Mouse (Mus musculus) embryonic facial prominence, embryonic 10.5 days (tissue): Measurements from ENCODE around the gene Ankrd34a. TPM values are rescaled to one million over a fixed set of nuclear protein-coding genes. Genes with fewer than 3 reads are reported as not detected.

Source experiments
- DNase-seq: peaks from one replicate; pipeline ENCODE4 v3.0.0-alpha.2; 2017; ENCODE audit warnings: low spot score
- H3K27ac ChIP-seq: fragments of 300-500 bp; sonication (generic); replicated peaks from 2 replicates; pipeline ENCODE4 v1.5.1; 2016; ENCODE audit warnings: mild to moderate bottlenecking
- H3K27me3 ChIP-seq: fragments of 300-500 bp; sonication (generic); replicated peaks from 2 replicates; pipeline ENCODE4 v1.6.1; 2016; ENCODE audit warnings: low read depth, mild to moderate bottlenecking; ENCODE audit not compliant: poor library complexity, severe bottlenecking
- H3K36me3 ChIP-seq: fragments of 300-500 bp; sonication (generic); replicated peaks from 2 replicates; pipeline ENCODE4 v1.6.1; 2016; ENCODE audit warnings: mild to moderate bottlenecking, moderate library complexity
- H3K4me1 ChIP-seq: fragments of 300-500 bp; sonication (generic); 2 replicates; pipeline ENCODE4 v1.6.1; 2016
- H3K4me3 ChIP-seq: fragments of 300-500 bp; sonication (generic); 2 replicates; pipeline ENCODE4 v1.5.1; 2016; ENCODE audit warnings: mild to moderate bottlenecking, moderate library complexity
- H3K9me3 ChIP-seq: fragments of 300-500 bp; sonication (generic); 2 replicates; pipeline ENCODE4 v1.6.1; 2016; ENCODE audit warnings: mild to moderate bottlenecking
- WGBS: fragments of 180-500 bp; shearing (Covaris S2); methylation state at CpG from one replicate; pipeline ENCODE4 v1.1.7; 2016; 5-methylcytosine and 5-hydroxymethylcytosine counted together
- polyA plus RNA-seq: library from polyadenylated mRNA; unstranded; fragments of >200 nt; fragmentation: Nextera tagmentation; extraction: Ambion mirVana; gene quantifications from 2 replicates; pipeline ENCODE4 v1.2.1, GENCODE M21; 2016

Gene Ankrd34a
- polyA plus RNA-seq, 1 experiment from 2014 or later: 0.66 TPM

DNA sequence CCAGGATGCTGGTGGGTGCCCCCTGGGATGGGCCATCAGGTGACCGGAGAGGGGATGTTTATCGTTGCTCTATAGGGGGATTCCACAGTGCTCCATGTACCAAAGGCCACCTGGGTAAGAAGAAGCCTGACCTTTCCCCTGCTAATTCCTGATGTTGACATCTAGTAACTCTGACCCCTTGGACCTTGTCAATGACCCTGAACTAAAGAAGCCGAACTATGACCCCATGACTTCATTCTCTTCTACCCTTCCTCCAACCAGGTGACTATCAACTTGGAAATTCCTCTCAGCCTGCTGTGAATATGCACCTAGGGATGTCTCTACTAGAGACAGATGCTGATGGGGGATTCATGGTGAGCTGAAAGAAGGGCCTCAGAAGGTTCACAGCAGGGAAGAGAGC lies 50.9 kb downstream of the Ankrd34a start:
- H3K9me3 ChIP-seq: no peaks in the 10 kb centered on the region
- H3K27me3 ChIP-seq: no peaks in the 10 kb centered on the region
- no peak overlapping the region for H3K4me3 ChIP-seq
- WGBS: 79% methylated on average over 3 of the region's 3 CpGs
- no peak overlapping the region for H3K27ac ChIP-seq
- H3K4me1 ChIP-seq: no peaks in the 10 kb centered on the region
- DNase-seq: no peak
- H3K36me3 ChIP-seq: peaks cover 30% of the 10 kb centered on the region

Other genes with a start within 250 kb of the Ankrd34a start
- gene BC107364, start 144.3 kb upstream of the Ankrd34a start, polyA plus RNA-seq: not detected in 2 replicates
- 1.4 and 1.5 TPM in 2 replicates for gene Hfe2, start 71.5 kb upstream of the Ankrd34a start, polyA plus RNA-seq
- 31.2 and 34.9 TPM in 2 replicates for gene Txnip, start 38.7 kb upstream of the Ankrd34a start, polyA plus RNA-seq
- 1.6 and 1.9 TPM in 2 replicates for gene Gm16253, start 19.7 kb upstream of the Ankrd34a start, polyA plus RNA-seq
- gene Polr3gl, start 2.5 kb upstream of the Ankrd34a start, polyA plus RNA-seq: 30.0 and 33.1 TPM in 2 replicates
- 5.2 and 5.6 TPM in 2 replicates for gene Lix1l, start 4.5 kb downstream of the Ankrd34a start, polyA plus RNA-seq
- gene Rbm8a, start 33.3 kb downstream of the Ankrd34a start, polyA plus RNA-seq: 242 and 244 TPM in 2 replicates
- gene Pex11b, start 38.7 kb downstream of the Ankrd34a start, polyA plus RNA-seq: 41.6 and 41.9 TPM in 2 replicates
- 0.09 TPM in 2 replicates for gene Gm42957, start 38.8 kb downstream of the Ankrd34a start, polyA plus RNA-seq
- gene Itga10, start 48.9 kb downstream of the Ankrd34a start, polyA plus RNA-seq: 0.39 and 0.55 TPM in 2 replicates
- 0.11 and 0.14 TPM in 2 replicates for gene Ankrd35, start 73.5 kb downstream of the Ankrd34a start, polyA plus RNA-seq
- gene Pias3, start 99.7 kb downstream of the Ankrd34a start, polyA plus RNA-seq: 45.2 and 53.4 TPM in 2 replicates
- gene Nudt17, start 111.9 kb downstream of the Ankrd34a start, polyA plus RNA-seq: 12.9 and 13.0 TPM in 2 replicates
- 44.1 and 47.6 TPM in 2 replicates for gene Polr3c, start 131.0 kb downstream of the Ankrd34a start, polyA plus RNA-seq
- 66.8 and 69.7 TPM in 2 replicates for gene Rnf115, start 131.0 kb downstream of the Ankrd34a start, polyA plus RNA-seq
- gene Pdzk1, start 232.6 kb downstream of the Ankrd34a start, polyA plus RNA-seq: 0.24 TPM in 1 of 2 replicates, not detected in the other
- 0.14 and 0.19 TPM in 2 replicates for gene Cd160, start 232.7 kb downstream of the Ankrd34a start, polyA plus RNA-seq